Mouse (Mus musculus): ENCODE results near the gene Nus1. TPM values are rescaled to one million over a fixed set of nuclear protein-coding genes. Genes with fewer than 3 reads are reported as not detected.

The Nus1 gene
- polyA plus RNA-seq, 1 experiment: 32.5 TPM

DNA sequence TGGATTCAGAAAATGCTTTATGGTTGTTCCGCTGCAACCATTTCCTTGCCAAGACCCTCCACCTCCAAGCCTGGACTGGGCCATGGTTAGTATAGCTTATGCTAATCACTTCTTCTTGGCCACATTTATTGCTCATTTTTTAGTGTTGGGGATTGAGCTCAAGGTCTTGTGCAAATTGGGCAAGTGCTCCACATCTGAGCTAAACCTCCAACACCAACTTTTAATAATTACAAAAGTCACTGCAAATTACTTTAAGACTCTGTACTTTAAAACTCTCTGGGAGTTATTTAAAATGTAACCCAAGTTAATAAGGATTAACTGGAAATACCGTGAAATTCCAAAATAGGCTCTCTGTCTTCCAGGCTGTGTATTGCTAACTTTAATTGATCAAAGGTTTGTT is 9.8 kb upstream of the Nus1 start:
- H3K4me1 ChIP-seq (ENCODE audit: control insufficient read depth, insufficient read depth, low read length): no peaks in the 10 kb centered on the region
- H3K27ac ChIP-seq (ENCODE audit: insufficient read depth, low read length): no peak overlapping the region
- TF ChIP-seq POLR2A (IDR thresholded peaks at IDR 0.05; ENCODE audit: extremely low read depth, insufficient read depth, low read length) (no peak), CTCF (IDR thresholded peaks at IDR 0.05; ENCODE audit: extremely low read depth, insufficient read depth, low read length) (no peak)
- no peak overlapping the region for H3K4me3 ChIP-seq (ENCODE audit: insufficient read depth, low read length)

DNA sequence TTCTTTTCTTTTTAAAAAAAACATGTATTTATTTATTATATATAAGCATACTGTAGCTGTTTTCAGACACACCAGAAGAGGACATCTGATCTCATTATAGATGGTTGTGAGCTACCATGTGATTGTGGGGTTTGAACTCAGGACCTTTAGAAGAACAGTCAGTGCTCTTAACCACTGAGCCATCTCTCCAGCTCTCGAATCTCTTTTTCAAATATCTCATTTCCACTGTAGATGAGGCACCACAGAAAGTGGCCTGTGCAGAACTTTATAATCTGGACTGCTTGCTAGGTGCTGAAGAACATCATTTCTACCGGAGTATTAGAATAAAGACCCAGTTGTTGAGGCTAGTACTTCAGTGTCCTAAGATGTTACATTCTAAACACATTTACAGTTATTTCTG is 2.3 kb upstream of the Nus1 start:
- TF ChIP-seq CTCF (IDR thresholded peaks at IDR 0.05; ENCODE audit: extremely low read depth, insufficient read depth, low read length) (no peak), POLR2A (IDR thresholded peaks at IDR 0.05; ENCODE audit: extremely low read depth, insufficient read depth, low read length) (no peak)
- Histone ChIP-seq H3K4me1 (ENCODE audit: control insufficient read depth, insufficient read depth, low read length) (peaks cover 6% of the 10 kb centered on the region; the same call in 1 of the 2 replicates), H3K4me3 (ENCODE audit: insufficient read depth, low read length) (no peak overlapping the region), H3K27ac (ENCODE audit: insufficient read depth, low read length) (no peak overlapping the region)

DNA sequence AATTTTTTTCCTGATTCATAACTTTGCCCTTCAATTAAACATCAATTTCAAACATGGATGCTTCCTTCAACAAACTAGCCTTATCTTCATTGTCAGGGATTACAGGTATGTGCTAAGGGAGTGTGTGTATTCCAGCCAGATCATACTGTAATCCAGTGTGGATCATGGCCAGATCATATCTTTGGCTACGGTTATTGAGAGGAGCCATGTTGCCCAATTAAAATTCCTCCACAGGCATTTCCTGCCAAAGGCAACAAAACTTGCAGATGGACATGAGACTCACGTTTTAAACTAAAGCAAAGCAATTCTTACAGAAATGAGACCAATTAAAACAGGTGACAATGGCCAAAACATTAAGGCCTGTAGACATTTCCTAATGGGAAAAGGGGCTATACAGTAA is 889 bp upstream of the Nus1 start:
- no peak overlapping the region for H3K27ac ChIP-seq (ENCODE audit: insufficient read depth, low read length)

DNA sequence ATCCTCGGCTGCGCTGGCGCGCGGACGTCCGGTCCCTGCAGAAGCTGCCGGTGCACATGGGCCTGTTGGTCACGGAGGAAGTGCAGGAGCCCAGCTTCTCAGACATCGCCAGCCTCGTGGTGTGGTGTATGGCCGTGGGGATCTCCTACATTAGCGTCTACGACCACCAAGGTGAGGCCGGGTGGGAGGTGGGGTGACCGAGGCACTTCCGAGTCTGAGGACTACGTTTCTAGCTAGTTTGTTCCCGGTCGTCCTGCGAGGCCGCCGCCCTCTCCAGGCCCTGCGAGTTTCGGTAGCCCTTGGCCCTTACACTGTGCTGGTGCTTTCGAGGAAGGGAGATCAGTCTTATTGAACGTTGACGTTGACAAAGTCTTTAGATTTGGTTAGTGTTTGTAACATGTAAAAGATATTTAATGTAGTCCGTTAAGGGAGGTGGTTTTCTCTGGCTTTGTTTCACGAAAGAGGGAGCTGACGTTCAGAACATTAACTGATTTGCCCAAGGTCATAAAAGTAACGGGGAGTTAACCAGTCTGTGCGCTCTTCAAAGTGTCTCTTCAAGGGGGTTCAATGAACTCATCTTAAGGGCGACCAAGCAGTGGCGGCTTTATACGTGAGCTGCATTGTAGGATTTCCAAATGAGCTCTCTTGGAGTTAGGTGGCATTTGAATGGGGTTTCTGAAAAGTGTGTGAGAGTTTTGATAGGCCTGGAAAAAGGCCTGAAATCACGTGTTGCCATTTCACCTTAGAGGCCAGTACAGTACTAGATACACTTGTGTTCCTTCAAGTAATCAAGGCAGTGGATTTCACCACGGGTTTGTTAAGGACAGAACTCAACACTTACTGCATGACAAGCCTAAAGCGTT is 882 bp downstream of the Nus1 start:
- Histone ChIP-seq H3K4me1 (ENCODE audit: control insufficient read depth, insufficient read depth, low read length) (peaks cover 9% of the 10 kb centered on the region), H3K4me3 (ENCODE audit: insufficient read depth, low read length) (peak overlapping the region; percentile 90), H3K27ac (ENCODE audit: insufficient read depth, low read length) (peak overlapping the region; percentile 85; the same call in 1 of the 2 replicates)
- TF ChIP-seq CTCF (IDR thresholded peaks at IDR 0.05; ENCODE audit: extremely low read depth, insufficient read depth, low read length): no peak

More for the DNA sequence above, 889 bp upstream of the Nus1 start:
- no peak overlapping the region for H3K4me3 ChIP-seq (ENCODE audit: insufficient read depth, low read length)
- peaks cover 7% of the 10 kb centered on the region; the same call in 1 of the 2 replicates for H3K4me1 ChIP-seq (ENCODE audit: control insufficient read depth, insufficient read depth, low read length)
- TF ChIP-seq POLR2A (IDR thresholded peaks at IDR 0.05; ENCODE audit: extremely low read depth, insufficient read depth, low read length): no peak
- no peak for TF ChIP-seq CTCF (IDR thresholded peaks at IDR 0.05; ENCODE audit: extremely low read depth, insufficient read depth, low read length)

DNA sequence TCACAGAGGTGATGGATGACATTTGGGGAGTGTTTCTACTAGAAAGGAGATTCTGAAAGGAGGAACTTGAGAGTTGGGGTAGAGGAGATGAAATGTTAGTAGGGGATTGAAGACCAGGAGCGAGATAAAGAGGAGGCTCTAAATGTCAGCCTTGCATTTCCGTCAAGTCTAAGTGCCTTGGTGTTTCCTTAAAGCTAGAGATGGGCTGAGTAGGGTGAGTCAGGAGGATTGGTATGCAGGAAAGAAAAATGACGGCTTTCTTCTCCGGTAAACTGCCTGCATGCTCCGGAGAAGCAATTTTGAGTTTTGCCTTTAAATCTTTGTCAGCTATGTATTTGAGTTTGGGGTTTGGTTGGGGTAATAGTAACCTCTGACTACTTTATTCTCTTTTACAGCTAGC is 1.6 kb downstream of the Nus1 start:
- Histone ChIP-seq H3K27ac (ENCODE audit: insufficient read depth, low read length) (no peak overlapping the region), H3K4me1 (ENCODE audit: control insufficient read depth, insufficient read depth, low read length) (peaks cover 9% of the 10 kb centered on the region), H3K4me3 (ENCODE audit: insufficient read depth, low read length) (peak overlapping the region; percentile 90)
- TF ChIP-seq POLR2A (IDR thresholded peaks at IDR 0.05; ENCODE audit: extremely low read depth, insufficient read depth, low read length) (no peak), CTCF (IDR thresholded peaks at IDR 0.05; ENCODE audit: extremely low read depth, insufficient read depth, low read length) (no peak)

DNA sequence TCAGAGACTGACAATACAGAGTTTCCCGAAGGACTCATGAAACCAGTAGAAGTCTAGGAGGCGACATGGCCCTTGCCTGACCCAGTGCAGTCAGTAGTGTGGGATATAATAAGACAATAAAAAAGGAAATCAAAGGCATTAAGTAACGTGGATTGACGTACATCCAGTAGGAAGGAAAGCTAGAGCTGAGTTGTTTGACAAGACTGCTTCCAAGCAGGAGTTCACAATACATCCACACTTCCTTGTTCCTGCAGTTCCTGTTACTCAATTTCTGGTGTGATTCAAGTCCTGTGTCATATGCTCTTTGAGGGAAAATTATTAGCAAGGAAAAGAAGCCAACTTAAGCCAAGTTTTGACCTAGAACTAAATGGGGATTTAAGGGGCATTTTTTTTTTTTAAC is 2.1 kb downstream of the Nus1 start:
- peaks cover 9% of the 10 kb centered on the region for H3K4me1 ChIP-seq (ENCODE audit: control insufficient read depth, insufficient read depth, low read length)
- H3K27ac ChIP-seq (ENCODE audit: insufficient read depth, low read length): no peak overlapping the region
- TF ChIP-seq POLR2A (IDR thresholded peaks at IDR 0.05; ENCODE audit: extremely low read depth, insufficient read depth, low read length) (no peak), CTCF (IDR thresholded peaks at IDR 0.05; ENCODE audit: extremely low read depth, insufficient read depth, low read length) (no peak)
- H3K4me3 ChIP-seq (ENCODE audit: insufficient read depth, low read length): peak overlapping the region; percentile 90; the same call in 1 of the 2 replicates

DNA sequence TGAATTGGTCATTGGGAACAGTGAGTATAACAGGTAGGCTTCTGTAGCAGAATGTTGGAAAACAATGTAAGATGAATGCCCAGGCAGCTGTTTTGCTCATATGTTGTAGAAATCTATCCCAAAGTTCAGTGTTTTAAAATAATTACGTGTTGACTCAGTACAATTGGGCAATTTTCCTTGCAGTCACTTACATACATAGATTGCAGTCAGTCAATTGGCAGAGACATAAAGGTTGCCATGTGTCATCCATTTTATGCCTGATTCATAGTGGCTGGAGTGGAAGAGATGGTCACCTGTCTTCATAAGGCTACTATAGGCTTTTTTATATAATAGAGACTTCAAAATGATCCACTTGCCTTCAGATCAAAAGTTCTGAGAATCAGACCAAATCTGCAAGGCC is 3.2 kb downstream of the Nus1 start:
- Histone ChIP-seq H3K4me1 (ENCODE audit: control insufficient read depth, insufficient read depth, low read length) (peaks cover 10% of the 10 kb centered on the region), H3K4me3 (ENCODE audit: insufficient read depth, low read length) (no peak overlapping the region), H3K27ac (ENCODE audit: insufficient read depth, low read length) (no peak overlapping the region)
- TF ChIP-seq CTCF (IDR thresholded peaks at IDR 0.05; ENCODE audit: extremely low read depth, insufficient read depth, low read length) (no peak), POLR2A (IDR thresholded peaks at IDR 0.05; ENCODE audit: extremely low read depth, insufficient read depth, low read length) (no peak)

DNA sequence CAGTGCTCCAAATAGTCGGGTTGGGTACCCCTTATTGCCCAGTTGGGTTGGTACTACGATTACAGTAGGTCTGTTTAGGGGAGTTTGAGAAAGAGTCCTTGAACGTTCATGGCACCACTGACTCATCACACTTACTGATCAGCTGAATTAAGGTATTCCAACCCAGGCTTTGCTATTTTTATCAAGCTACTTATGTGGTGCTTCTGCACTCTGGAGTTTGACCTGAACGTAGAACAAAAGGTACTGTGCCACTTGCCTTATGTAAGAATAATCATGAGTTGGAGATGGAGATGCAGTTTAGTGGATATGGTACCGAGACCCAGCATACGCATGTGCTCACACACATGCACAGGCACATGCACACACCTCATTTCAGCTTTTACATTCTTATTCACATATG is 4.4 kb downstream of the Nus1 start:
- Histone ChIP-seq H3K4me3 (ENCODE audit: insufficient read depth, low read length) (no peak overlapping the region), H3K4me1 (ENCODE audit: control insufficient read depth, insufficient read depth, low read length) (peaks cover 10% of the 10 kb centered on the region), H3K27ac (ENCODE audit: insufficient read depth, low read length) (no peak overlapping the region)
- TF ChIP-seq CTCF (IDR thresholded peaks at IDR 0.05; ENCODE audit: extremely low read depth, insufficient read depth, low read length) (no peak), POLR2A (IDR thresholded peaks at IDR 0.05; ENCODE audit: extremely low read depth, insufficient read depth, low read length) (no peak)

DNA sequence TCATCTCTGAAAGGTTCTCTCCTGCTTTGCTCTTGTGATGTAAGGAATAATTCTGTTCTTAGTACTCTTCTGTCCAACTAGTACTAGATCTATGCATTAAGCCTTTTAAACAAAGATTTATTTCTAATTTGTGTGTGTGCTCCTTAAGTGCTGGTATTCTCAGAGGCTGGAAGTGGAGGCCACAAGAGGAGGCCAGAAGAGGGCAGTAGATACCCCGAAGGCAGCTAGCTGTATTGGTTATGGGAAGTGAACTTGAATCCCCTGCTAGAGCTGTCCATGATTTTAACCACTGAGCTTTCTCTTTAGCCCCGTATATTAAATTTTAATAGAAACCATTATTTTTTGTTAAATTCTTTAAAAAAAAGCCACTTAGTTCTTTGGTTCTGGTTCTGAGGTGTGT is 5.8 kb downstream of the Nus1 start:
- no peak overlapping the region for H3K4me3 ChIP-seq (ENCODE audit: insufficient read depth, low read length)
- TF ChIP-seq CTCF (IDR thresholded peaks at IDR 0.05; ENCODE audit: extremely low read depth, insufficient read depth, low read length): 0 out of 2 replicates have a peak, but pooled peaks have one; percentile 10
- TF ChIP-seq POLR2A (IDR thresholded peaks at IDR 0.05; ENCODE audit: extremely low read depth, insufficient read depth, low read length): no peak
- peaks cover 10% of the 10 kb centered on the region for H3K4me1 ChIP-seq (ENCODE audit: control insufficient read depth, insufficient read depth, low read length)
- H3K27ac ChIP-seq (ENCODE audit: insufficient read depth, low read length): no peak overlapping the region

DNA sequence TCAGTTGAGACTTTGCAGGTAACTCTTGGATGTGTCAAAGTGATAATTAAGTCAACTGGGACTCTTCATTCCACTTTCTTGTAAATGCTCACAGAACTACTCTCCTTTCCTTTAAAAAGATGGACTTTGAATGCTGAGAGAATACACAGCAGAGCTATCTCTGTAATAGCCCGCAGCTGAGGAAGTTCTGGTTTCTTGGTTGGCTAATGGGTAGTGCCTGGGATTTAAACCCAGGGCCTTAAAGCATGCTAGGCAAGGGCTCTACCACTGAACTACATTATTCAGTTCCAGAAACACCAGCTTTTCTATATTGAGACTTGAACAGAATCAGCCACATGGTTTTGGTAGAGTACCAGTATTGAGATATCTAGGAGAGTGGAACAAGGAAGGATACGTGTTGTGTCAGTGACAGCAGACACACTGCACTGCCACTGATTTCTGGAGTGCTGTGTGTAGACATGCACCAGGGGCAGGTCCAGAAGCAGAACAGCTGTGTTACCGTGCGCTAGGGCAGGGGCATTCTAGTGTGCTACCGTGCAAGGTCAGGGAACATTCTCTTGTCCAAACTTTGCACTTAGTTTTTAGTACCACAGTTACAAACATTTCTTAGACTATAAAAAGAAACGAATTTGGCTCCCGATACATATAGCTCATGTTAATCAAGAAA is 9.1 kb downstream of the Nus1 start:
- Histone ChIP-seq H3K4me3 (ENCODE audit: insufficient read depth, low read length) (no peak overlapping the region), H3K27ac (ENCODE audit: insufficient read depth, low read length) (no peak overlapping the region), H3K4me1 (ENCODE audit: control insufficient read depth, insufficient read depth, low read length) (peaks cover 3% of the 10 kb centered on the region)
- TF ChIP-seq CTCF (IDR thresholded peaks at IDR 0.05; ENCODE audit: extremely low read depth, insufficient read depth, low read length): no peak
- TF ChIP-seq POLR2A (IDR thresholded peaks at IDR 0.05; ENCODE audit: extremely low read depth, insufficient read depth, low read length): no peak
